Mouse (Mus musculus) stomach, embryonic 16.5 days (tissue): ENCODE results near the gene Mllt1. TPM values are rescaled to one million over a fixed set of nuclear protein-coding genes. Genes with fewer than 3 reads are reported as not detected.

Experiments used
- polyA plus RNA-seq: library from polyadenylated mRNA; unstranded; fragments of >200 nt; fragmentation: Nextera tagmentation; extraction: Ambion mirVana; gene quantifications from 2 replicates; pipeline ENCODE4 v1.2.1, GENCODE M21; 2015

Mllt1 gene
- polyA plus RNA-seq, 1 experiment from 2014 or later = 25.5 TPM

Other genes starting within 250 kb of the Mllt1 start
- 426 and 434 TPM in 2 replicates for gene Ndufa11, start 217.6 kb downstream of the Mllt1 start, polyA plus RNA-seq
- gene Vmac, start 217.4 kb downstream of the Mllt1 start, polyA plus RNA-seq = 19.6 and 20.2 TPM in 2 replicates
- 4.5 and 6.2 TPM in 2 replicates for gene Nrtn, start 177.9 kb downstream of the Mllt1 start, polyA plus RNA-seq
- 40.5 and 41.9 TPM in 2 replicates for gene Dus3l, start 170.7 kb downstream of the Mllt1 start, polyA plus RNA-seq
- gene Prr22, start 165.2 kb downstream of the Mllt1 start, polyA plus RNA-seq = 1.0 and 1.1 TPM in 2 replicates
- 5.5 and 6.5 TPM in 2 replicates for gene Rfx2, start 104.4 kb downstream of the Mllt1 start, polyA plus RNA-seq
- not detected in 2 replicates for gene Acsbg2, start 61.0 kb downstream of the Mllt1 start, polyA plus RNA-seq
- gene 1700061G19Rik, start 59.9 kb downstream of the Mllt1 start, polyA plus RNA-seq = 0.45 and 0.60 TPM in 2 replicates
- 0.46 and 1.0 TPM in 2 replicates for gene Acer1, start 46.7 kb upstream of the Mllt1 start, polyA plus RNA-seq
- 129 and 130 TPM in 2 replicates for gene Clpp, start 54.9 kb upstream of the Mllt1 start, polyA plus RNA-seq
- 31.1 and 35.7 TPM in 2 replicates for gene Alkbh7, start 61.9 kb upstream of the Mllt1 start, polyA plus RNA-seq
- 0.56 TPM in 1 of 2 replicates, not detected in the other for gene Pspn, start 64.6 kb upstream of the Mllt1 start, polyA plus RNA-seq
- 58.0 and 63.2 TPM in 2 replicates for gene Gtf2f1, start 75.9 kb upstream of the Mllt1 start, polyA plus RNA-seq
- 0.67 and 0.90 TPM in 2 replicates for gene Gm17949, start 76.1 kb upstream of the Mllt1 start, polyA plus RNA-seq
- gene Khsrp, start 96.1 kb upstream of the Mllt1 start, polyA plus RNA-seq = 18.6 and 20.1 TPM in 2 replicates
- gene Slc25a41, start 106.2 kb upstream of the Mllt1 start, polyA plus RNA-seq = not detected in 2 replicates
- gene Crb3, start 123.7 kb upstream of the Mllt1 start, polyA plus RNA-seq = 62.6 and 65.5 TPM in 2 replicates
- 6.5 and 7.4 TPM in 2 replicates for gene Slc25a23, start 124.4 kb upstream of the Mllt1 start, polyA plus RNA-seq
- 6.3 and 6.6 TPM in 2 replicates for gene Dennd1c, start 143.1 kb upstream of the Mllt1 start, polyA plus RNA-seq
- gene Tubb4a, start 152.4 kb upstream of the Mllt1 start, polyA plus RNA-seq = 20.5 and 21.9 TPM in 2 replicates
- 9.2 and 10.4 TPM in 2 replicates for gene Tnfsf9, start 169.9 kb upstream of the Mllt1 start, polyA plus RNA-seq
- gene Cd70, start 214.4 kb upstream of the Mllt1 start, polyA plus RNA-seq = 0.17 TPM in 1 of 2 replicates, not detected in the other